Mouse (Mus musculus): Measurements from ENCODE around the gene Sec14l3.

Sec14l3 gene

GRCm38 (mm10) chr11:4060866-4061575, 3.6 kb upstream of the Sec14l3 start:
- DNase-seq (ENCODE audit: low read depth, low spot score): no peak

DNA sequence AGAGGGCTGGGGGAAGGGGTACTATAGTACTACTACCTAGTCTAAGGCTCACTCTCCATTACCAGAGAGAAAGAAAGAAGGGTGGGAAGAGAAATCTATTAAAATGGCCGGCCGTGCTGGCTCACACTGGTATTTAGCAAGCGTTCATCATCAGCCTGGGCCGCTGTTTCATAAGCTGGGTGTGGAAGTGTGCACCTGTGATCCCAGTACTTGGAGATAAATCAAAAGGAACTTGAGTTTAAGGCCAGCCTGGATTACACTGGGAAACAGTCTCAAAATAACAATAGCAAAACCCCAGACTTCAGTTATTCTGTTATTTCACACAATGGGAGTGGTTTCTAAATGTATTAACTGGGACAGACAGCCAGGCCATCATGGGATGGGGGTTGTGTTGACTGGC, 2.1 kb upstream of the Sec14l3 start:
- no peak for DNase-seq (ENCODE audit: low read depth, low spot score)

DNA sequence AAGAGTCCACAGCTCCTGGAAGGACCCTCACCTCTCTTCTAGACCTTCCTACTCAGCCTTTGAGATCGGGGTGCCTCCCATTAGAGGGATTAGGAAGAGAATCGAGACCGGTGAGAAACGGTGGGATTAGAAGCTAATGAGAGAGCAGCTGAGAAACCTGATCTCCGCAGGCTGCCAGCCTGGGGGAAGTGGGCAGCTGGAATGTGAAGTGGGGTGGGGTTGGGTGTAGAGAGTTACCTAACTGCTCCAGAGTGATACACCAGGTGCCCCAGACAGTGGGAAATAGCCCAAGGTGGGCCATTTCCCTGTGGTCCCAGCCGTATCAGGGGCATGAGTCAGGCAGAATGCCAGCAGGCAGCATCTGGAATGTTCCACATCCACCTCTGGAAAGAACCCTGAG, 1.7 kb upstream of the Sec14l3 start:
- no peak for DNase-seq (ENCODE audit: low read depth, low spot score)

GRCm38 (mm10) chr11:4069664-4070063, 5.0 kb downstream of the Sec14l3 start:
- DNase-seq (ENCODE audit: low read depth, low spot score): no peak

- DNase-seq (ENCODE audit: low read depth, low spot score): peak; percentile 58
Observed at GRCm38 (mm10) chr11:4076633-4077032, 12.0 kb downstream of the Sec14l3 start.

DNA sequence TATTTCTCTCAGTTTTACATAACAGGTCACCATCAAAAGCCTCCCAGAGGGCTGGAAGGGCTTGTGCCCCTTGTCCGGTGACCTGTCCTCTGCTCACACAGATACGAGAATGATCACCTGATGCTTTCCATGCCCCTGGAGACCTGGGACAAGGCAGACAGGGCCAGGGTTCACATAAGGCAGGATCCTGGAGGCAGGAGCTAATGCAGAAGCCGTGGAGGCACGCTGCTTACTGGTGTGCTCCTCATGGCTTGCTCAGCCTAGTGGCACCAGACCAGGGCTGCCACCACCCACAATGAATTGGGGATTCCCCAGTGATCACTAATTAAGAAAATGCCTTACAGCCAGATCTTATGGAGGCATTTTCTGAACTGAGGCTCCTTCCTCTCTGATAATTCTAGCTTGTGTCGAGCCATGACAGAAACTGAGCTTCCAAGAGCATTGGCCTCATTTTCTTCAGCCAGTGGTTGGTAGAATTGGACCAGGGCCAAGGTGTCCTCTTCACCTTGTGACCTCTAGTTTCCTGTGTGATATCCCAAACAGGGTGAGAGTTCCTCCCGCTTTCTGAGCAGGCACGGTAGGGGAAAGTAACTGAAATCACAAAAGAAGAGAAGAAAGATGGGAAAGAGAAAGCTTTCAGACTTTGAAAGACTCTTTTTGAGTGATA, 13.8 kb downstream of the Sec14l3 start:
- no peak for DNase-seq (ENCODE audit: low read depth, low spot score)

- DNase-seq (ENCODE audit: low read depth, low spot score): peak; percentile 74
Observed at GRCm38 (mm10) chr11:4080219-4080618, 15.6 kb downstream of the Sec14l3 start.

DNA sequence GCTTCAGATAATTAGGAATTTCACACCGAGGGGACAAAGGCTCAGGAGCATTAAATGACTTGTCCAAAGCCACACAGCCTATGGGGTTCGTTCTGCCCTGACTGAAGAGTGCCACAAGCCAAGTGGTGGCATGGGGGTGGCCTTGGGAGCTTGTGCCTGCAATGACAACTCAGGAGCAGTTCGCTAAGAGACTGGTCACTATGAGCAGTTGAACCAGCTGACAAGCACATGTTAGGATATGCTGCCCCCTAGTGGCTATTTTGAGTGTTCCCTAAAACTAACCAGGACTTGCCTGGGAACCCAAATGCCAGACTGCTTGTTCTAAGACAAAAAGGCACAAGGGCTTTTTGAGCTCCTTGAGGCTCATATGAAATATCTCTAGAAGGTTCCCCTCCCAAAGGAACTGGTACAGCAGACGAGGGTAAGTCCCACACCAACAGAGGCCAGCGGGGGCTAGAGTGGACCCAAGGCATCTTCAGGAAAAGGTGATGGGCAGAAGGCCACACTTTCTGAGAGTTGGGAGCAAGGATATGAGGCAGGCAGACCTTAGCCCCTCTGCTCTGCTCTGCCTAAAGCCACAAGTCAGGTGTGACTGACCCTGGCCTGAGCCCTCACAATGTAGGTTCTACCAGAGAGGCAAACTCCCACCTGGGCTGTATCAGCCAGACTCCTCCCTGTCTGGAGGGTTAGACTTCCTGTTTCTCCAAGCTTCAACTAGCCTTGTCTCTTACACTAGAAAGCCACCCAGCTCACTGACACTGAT, 18.9 kb downstream of the Sec14l3 start:
- peak; percentile 72 for DNase-seq (ENCODE audit: low read depth, low spot score)

GRCm38 (mm10) chr11:4086246-4086645, 21.6 kb downstream of the Sec14l3 start:
- DNase-seq (ENCODE audit: low read depth, low spot score): no peak

- no peak for DNase-seq (ENCODE audit: low read depth, low spot score)
Observed at GRCm38 (mm10) chr11:4087267-4087666, 22.6 kb downstream of the Sec14l3 start.

- no peak for DNase-seq (ENCODE audit: low read depth, low spot score)
Observed at GRCm38 (mm10) chr11:4093459-4094377, 29.1 kb downstream of the Sec14l3 start.

DNA sequence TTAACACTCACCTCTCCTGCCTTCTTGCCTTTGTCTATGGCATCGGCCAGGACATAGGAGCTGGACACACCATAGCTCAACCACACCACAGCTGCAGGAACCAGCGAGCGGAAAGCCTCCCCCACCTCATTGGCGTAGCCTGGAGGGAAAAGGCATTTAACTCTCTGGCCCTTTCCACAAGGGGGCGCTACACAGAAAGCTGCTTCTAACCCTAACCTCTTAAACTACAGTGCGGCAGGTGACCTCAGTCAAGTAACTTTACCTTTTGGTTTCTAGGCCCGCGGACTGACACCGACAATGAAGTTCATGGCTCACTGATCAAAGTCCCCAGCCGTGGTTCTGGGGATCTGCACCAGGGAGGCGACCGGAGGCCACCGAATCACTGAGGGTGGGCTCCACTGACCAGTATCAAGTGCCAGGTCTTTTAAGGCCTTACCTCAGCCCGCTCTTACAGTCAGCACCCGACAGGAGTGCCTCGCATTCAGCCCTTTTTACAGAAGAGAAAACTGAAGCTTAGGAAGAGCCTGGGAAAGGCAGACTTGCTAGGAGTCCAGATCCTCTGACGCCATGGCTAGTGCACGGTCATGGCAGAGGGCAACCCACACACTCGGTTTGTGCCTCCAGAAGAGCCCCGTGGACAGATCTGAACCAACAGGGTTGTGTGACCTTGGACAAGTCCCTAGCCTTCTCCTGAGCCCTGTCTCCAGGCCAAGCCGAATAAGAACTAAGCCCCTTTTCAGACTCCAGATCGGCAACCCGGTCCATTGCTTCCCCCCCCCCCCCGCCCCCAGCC, 29.9 kb downstream of the Sec14l3 start:
- peak; percentile 89 for DNase-seq (ENCODE audit: low read depth, low spot score)

GRCm38 (mm10) chr11:4095171-4096053, 30.8 kb downstream of the Sec14l3 start, which contains the start of gene Mtfp1:
TSS of gene Mtfp1 (minus strand) at chr11:4095445.
- DNase-seq (ENCODE audit: low read depth, low spot score): peak; percentile 78

DNA sequence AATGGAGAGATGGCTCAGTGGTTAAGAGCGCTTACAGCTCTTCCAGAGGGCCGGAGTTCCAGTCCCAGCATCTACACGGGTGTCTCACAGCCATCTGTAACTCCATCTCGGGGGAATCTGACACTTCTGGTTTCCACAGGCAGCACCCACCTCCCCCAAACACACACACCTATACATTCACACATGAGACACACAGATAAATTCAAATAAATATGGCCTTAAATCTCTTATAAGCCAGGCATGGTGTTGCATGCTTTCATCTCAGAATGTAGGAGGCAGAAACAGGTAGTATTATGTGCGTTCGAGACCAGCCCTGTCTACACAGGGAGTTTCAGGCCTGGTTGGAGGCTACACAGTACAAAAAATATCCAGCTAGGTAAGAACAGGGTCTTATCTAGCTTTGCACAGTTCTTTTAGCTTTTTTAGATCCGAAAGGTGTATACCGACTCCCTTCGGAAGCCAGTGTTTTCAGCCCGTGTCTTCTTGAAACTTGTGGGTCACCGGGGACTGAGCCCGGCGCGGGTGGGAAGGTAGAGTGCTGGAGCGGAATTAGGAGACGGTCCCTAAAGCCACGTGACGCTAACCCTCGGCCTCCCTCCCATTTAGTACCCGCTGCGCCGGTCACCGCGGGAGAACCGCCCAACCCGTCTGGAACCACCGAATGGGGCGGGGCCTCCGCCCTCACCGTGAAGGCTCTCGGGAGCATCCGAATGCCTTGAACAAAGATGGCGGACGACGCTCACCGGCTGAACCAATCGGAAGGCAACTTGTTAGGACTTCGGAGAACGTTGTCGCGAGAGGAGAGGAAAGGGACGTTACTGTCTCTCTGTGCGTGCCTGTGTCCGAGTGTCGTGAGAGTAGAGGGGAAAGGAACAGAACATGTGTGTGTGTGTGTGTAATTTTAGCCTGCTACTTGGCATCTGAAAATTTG, 31.7 kb downstream of the Sec14l3 start:
- DNase-seq (ENCODE audit: low read depth, low spot score): peak; percentile 97

- no peak for DNase-seq (ENCODE audit: low read depth, low spot score)
Observed at GRCm38 (mm10) chr11:4097091-4097621, 32.5 kb downstream of the Sec14l3 start.

- peak; percentile 39 for DNase-seq (ENCODE audit: low read depth, low spot score)
Observed at GRCm38 (mm10) chr11:4098120-4098519, 33.5 kb downstream of the Sec14l3 start.

DNA sequence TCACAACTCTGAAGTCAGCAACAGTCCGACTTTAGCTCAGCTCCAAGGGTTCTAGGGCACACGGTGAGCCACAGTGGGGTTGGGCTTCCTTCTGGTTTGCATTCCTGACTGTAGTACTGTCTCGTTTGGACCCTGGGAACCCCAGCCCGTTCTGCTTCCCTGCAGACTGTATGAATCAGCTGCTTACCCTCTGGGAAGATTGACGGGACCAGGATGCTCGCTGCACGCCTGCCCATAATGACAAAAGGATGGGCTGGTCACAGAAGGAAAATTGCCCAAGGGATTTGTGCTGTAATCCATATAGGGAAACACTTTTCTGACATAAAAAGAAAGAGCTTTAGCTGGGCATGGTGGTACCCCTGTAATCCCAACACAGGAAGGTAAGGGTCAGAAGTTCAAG, 34.2 kb downstream of the Sec14l3 start:
- no peak for DNase-seq (ENCODE audit: low read depth, low spot score)

- no peak for DNase-seq (ENCODE audit: low read depth, low spot score)
Observed at GRCm38 (mm10) chr11:4099447-4099846, 34.8 kb downstream of the Sec14l3 start.

Measured in CD4-positive, CD25-positive, alpha-beta regulatory T cell, adult 2 months (primary cell).